Mouse (Mus musculus): Measurements from ENCODE around the gene Mrpl12. TPM values are rescaled to one million over a fixed set of nuclear protein-coding genes. Genes with fewer than 3 reads are reported as not detected.

The Mrpl12 gene
- polyA plus RNA-seq, 1 experiment from 2014 or later = 232 TPM

DNA sequence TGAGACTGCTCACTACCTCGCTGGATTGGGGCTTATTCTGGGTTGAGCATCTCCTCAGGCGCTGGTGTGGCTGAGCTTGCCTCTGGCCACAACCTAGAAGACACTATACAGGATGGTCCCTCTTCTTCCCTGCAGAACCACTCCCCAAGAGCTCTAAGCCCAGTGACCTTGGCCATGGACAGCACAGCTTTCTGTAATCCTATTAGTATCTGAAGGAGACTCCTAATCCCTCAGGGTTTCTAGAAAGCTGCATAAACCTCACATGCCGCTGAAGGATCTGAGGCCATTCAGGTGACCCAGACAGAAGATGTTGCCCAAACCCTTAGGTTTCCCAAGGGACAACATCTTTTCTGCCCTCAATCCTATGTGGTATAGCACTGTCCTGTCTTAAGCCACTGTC is 32.2 kb upstream of the Mrpl12 start:
- Histone ChIP-seq H3K9me3 (replicated peaks; ENCODE audit: control insufficient read depth, low read length) (no peaks in the 10 kb centered on the region), H3K27ac (ENCODE audit: low read depth, low read length) (no peak overlapping the region), H3K27me3 (ENCODE audit: control insufficient read depth, insufficient read depth, low read length) (no peaks in the 10 kb centered on the region), H3K4me3 (ENCODE audit: low read depth, low read length) (no peak overlapping the region), H3K4me2 (no peak overlapping the region), H3K36me3 (ENCODE audit: control insufficient read depth, insufficient read depth, low read length) (no peaks in the 10 kb centered on the region), H3K9ac (ENCODE audit: low read depth, low read length) (0 out of 2 replicates have a peak overlapping the region, but pooled peaks have one; percentile 7), H3K4me1 (ENCODE audit: control insufficient read depth, insufficient read depth, low read length) (peaks cover 7% of the 10 kb centered on the region)
- no peak for ATAC-seq (replicated peaks; ENCODE audit: insufficient number of reproducible peaks, low FRiP score, low TSS enrichment)
- WGBS (ENCODE audit: insufficient replicate concordance) = 65% methylated on average over 3 of the region's 3 CpGs

DNA sequence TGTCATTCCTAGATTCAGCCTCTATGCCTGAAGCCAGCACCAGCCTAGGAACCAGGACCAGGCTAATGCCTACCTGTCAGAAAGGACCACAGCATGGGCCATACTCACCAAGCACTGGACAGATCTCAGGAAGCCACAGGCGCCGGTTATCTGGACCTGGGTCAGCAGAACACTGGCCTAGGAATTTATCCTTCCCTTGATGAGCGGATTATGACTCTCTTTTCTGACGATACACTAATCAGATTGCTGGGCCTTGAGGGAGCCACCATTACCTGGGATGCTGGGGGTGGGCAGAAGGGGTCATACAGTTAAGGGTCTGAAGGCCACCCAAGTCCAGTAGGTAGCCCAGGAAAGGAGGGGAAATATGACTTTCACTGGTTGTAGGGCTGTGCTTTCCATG is 31.1 kb upstream of the Mrpl12 start, which contains the start of gene Pde6g:
Gene Pde6g, minus strand, starts transcription at position 195 of the 400 bp plus-strand sequence.
- 73% methylated on average over 4 of the region's 4 CpGs for WGBS (ENCODE audit: insufficient replicate concordance)
- Histone ChIP-seq H3K27me3 (ENCODE audit: control insufficient read depth, insufficient read depth, low read length) (no peaks in the 10 kb centered on the region), H3K27ac (ENCODE audit: low read depth, low read length) (no peak within 1 kb of the TSS), H3K9ac (ENCODE audit: low read depth, low read length) (peak within 1 kb of the TSS; percentile 7; the same call in 1 of the 2 replicates), H3K9me3 (replicated peaks; ENCODE audit: control insufficient read depth, low read length) (no peaks in the 10 kb centered on the region), H3K36me3 (ENCODE audit: control insufficient read depth, insufficient read depth, low read length) (no peaks in the 10 kb centered on the region), H3K4me3 (ENCODE audit: low read depth, low read length) (no peak within 1 kb of the TSS), H3K4me2 (no peak within 1 kb of the TSS), H3K4me1 (ENCODE audit: control insufficient read depth, insufficient read depth, low read length) (peaks cover 7% of the 10 kb centered on the region)
- ATAC-seq (replicated peaks; ENCODE audit: insufficient number of reproducible peaks, low FRiP score, low TSS enrichment) = no peak

GRCm38 (mm10) chr11:120454965-120455364 is 29.4 kb upstream of the Mrpl12 start:
- H3K4me3 ChIP-seq (ENCODE audit: low read depth, low read length) = no peak overlapping the region
- H3K4me2 ChIP-seq = no peak overlapping the region
- 92% methylated on average over 4 of the region's 4 CpGs for WGBS (ENCODE audit: insufficient replicate concordance)
- H3K9me3 ChIP-seq (replicated peaks; ENCODE audit: control insufficient read depth, low read length) = no peaks in the 10 kb centered on the region
- no peaks in the 10 kb centered on the region for H3K27me3 ChIP-seq (ENCODE audit: control insufficient read depth, insufficient read depth, low read length)
- ATAC-seq (replicated peaks; ENCODE audit: insufficient number of reproducible peaks, low FRiP score, low TSS enrichment) = no peak
- H3K36me3 ChIP-seq (ENCODE audit: control insufficient read depth, insufficient read depth, low read length) = no peaks in the 10 kb centered on the region
- no peak overlapping the region for H3K9ac ChIP-seq (ENCODE audit: low read depth, low read length)
- peaks cover 13% of the 10 kb centered on the region for H3K4me1 ChIP-seq (ENCODE audit: control insufficient read depth, insufficient read depth, low read length)
- H3K27ac ChIP-seq (ENCODE audit: low read depth, low read length) = no peak overlapping the region

DNA sequence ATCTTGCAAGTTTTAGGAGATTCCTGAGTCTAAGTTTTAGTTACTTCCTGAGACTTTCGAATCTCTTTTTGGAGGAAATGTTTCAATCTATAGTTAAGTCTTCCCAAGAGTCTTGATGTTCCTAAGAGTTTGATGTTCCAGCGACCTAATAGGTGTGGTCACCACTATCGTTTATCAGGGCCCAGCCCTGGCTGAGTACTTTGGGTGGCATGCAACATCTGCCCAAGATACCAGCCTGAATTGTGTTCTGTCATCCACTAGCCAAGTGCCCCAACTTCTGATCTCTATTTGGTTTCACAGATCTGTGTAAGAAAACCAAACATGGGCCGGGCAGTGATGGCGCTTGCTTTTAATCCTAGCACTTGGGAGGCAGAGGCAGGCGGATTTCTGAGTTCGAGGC is 29.0 kb upstream of the Mrpl12 start:
- no peak overlapping the region for H3K27ac ChIP-seq (ENCODE audit: low read depth, low read length)
- ATAC-seq (replicated peaks; ENCODE audit: insufficient number of reproducible peaks, low FRiP score, low TSS enrichment) = no peak
- H3K4me1 ChIP-seq (ENCODE audit: control insufficient read depth, insufficient read depth, low read length) = peaks cover 13% of the 10 kb centered on the region
- H3K9ac ChIP-seq (ENCODE audit: low read depth, low read length) = no peak overlapping the region
- H3K27me3 ChIP-seq (ENCODE audit: control insufficient read depth, insufficient read depth, low read length) = no peaks in the 10 kb centered on the region
- H3K4me3 ChIP-seq (ENCODE audit: low read depth, low read length) = no peak overlapping the region
- H3K36me3 ChIP-seq (ENCODE audit: control insufficient read depth, insufficient read depth, low read length) = no peaks in the 10 kb centered on the region
- H3K9me3 ChIP-seq (replicated peaks; ENCODE audit: control insufficient read depth, low read length) = no peaks in the 10 kb centered on the region
- WGBS (ENCODE audit: insufficient replicate concordance) = 92% methylated on average over 7 of the region's 7 CpGs
- H3K4me2 ChIP-seq = no peak overlapping the region

DNA sequence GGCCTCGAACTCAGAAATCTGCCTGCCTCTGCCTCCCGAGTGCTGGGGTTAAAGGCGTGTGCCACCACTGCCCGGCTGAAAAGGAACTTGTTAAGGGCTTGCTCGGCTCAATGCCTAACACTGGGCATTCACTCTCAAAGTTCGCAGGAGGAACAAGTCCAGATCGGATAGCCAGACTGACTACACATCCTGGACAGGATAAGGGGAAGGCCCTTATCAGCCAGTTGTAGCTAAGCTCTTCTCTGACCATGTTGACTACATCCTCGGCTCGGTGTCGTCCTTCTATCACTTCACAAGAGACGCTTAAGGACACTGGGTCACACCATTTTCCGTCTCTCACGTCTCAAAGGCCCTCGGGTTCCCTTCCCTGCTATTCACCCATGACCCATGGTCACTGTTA is 27.0 kb upstream of the Mrpl12 start:
- Histone ChIP-seq H3K9ac (ENCODE audit: low read depth, low read length) (peak overlapping the region; percentile 92), H3K4me1 (ENCODE audit: control insufficient read depth, insufficient read depth, low read length) (peaks cover 13% of the 10 kb centered on the region), H3K27ac (ENCODE audit: low read depth, low read length) (peak overlapping the region; percentile 90), H3K4me3 (ENCODE audit: low read depth, low read length) (peak overlapping the region; percentile 72), H3K36me3 (ENCODE audit: control insufficient read depth, insufficient read depth, low read length) (peaks cover 12% of the 10 kb centered on the region; the same call in 1 of the 2 replicates), H3K9me3 (replicated peaks; ENCODE audit: control insufficient read depth, low read length) (no peaks in the 10 kb centered on the region), H3K4me2 (peak overlapping the region; percentile 93), H3K27me3 (ENCODE audit: control insufficient read depth, insufficient read depth, low read length) (no peaks in the 10 kb centered on the region)
- WGBS (ENCODE audit: insufficient replicate concordance) = 20% methylated on average over 14 of the region's 14 CpGs
- ATAC-seq (replicated peaks; ENCODE audit: insufficient number of reproducible peaks, low FRiP score, low TSS enrichment) = no peak

DNA sequence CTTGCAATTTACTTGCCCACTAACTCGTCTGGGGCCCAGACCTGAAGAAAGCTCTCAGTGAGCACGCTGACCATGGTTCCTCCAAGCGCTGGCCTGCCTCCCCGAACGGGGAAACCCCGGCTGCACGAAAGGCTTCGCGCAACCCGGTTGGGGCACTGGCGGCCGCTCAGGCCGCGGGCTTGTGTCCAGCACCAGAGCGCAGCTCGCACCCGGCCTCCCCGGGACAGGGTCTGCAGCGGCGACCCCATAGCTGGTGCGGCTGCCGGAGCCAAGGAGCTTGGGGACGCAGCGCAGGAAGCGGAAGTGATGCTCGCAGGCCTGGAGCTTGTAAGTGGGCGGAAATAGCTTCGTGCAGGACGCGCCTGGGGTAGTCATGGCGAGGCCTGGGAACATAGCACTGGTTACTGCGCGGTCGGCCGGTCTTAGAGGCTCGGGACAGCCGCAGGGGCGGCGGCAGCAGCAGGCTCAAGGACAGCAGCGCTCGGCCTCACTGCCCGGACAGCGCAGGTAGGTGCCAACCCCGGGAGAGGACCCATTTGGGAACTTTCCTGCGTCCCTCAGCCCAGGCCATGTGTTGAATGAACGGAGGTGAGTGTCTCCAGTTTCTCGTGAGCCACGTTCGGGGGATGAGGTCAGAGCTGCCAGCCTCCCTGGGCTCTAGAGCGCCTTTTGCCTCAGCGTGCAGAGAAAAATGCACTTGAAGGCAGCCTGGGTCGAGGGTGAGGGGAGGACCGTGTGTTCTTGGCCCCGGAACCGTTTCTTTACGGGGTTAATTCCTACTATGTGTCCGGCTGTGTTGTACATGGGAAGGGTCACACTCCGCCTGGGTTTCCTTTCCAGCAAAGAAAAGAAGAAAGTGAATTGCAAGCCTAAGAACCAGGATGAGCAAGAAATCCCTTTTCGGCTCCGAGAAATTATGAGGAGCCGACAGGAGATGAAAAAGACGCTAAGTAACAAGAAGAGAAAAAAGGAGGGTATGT is 26.4 kb upstream of the Mrpl12 start, which contains the start of the genes Oxld1 and Ccdc137:
Gene Oxld1, minus strand, starts transcription at position 297 of the 980 bp plus-strand sequence.
Gene Ccdc137, plus strand, starts transcription at position 344 of the 980 bp plus-strand sequence.
- Histone ChIP-seq H3K4me1 (ENCODE audit: control insufficient read depth, insufficient read depth, low read length) (peaks cover 13% of the 10 kb centered on the region), H3K9me3 (replicated peaks; ENCODE audit: control insufficient read depth, low read length) (no peaks in the 10 kb centered on the region), H3K27ac (ENCODE audit: low read depth, low read length) (peak within 1 kb of the TSS; percentile 90), H3K27me3 (ENCODE audit: control insufficient read depth, insufficient read depth, low read length) (no peaks in the 10 kb centered on the region), H3K9ac (ENCODE audit: low read depth, low read length) (peak within 1 kb of the TSS; percentile 92), H3K4me3 (ENCODE audit: low read depth, low read length) (peak within 1 kb of the TSS; percentile 72), H3K36me3 (ENCODE audit: control insufficient read depth, insufficient read depth, low read length) (peaks cover 15% of the 10 kb centered on the region), H3K4me2 (peak within 1 kb of the TSS; percentile 93)
- WGBS (ENCODE audit: insufficient replicate concordance) = 5% methylated on average over 62 of the region's 62 CpGs
- ATAC-seq (replicated peaks; ENCODE audit: insufficient number of reproducible peaks, low FRiP score, low TSS enrichment) = peak; percentile 82

DNA sequence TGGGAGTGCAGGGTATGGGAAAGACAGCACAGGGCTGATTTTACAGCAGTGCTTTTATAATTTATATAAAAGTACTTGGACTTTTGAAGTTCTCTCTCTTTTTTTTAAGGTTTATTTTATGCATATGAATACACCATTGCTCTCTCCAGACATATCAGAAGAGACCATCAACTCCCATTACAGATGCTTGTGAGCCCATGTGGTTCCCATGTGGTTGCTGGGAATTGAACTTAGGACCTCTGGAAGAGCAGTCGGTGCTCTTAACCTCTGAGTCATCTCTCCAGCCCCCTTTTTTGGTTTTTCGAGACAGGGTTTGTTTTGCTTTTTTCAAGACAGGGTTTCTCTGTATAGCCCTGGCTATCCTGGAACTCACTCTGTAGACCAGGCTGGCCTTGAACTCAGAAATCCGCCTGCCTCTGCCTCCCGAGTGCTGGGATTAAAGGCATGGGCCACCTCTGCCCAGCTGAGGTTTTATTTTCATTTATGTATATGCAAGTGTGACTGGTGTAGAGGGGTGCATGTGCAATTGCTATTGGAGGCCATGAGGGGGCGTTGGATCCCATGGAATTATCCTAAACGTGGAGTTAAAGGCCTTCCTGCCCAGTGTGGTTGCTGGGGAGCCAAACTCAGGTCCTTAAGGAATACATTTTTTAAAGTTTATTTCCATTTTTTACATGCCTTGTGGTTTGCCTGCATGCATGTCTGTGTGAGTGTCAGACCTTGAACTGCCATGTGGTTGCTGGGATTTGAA is 25.4 kb upstream of the Mrpl12 start:
- WGBS (ENCODE audit: insufficient replicate concordance) = 60% methylated on average over 6 of the region's 6 CpGs
- Histone ChIP-seq H3K36me3 (ENCODE audit: control insufficient read depth, insufficient read depth, low read length) (peaks cover 15% of the 10 kb centered on the region), H3K4me2 (peak overlapping the region; percentile 93), H3K27ac (ENCODE audit: low read depth, low read length) (no peak overlapping the region), H3K9me3 (replicated peaks; ENCODE audit: control insufficient read depth, low read length) (no peaks in the 10 kb centered on the region), H3K4me1 (ENCODE audit: control insufficient read depth, insufficient read depth, low read length) (peaks cover 13% of the 10 kb centered on the region), H3K27me3 (ENCODE audit: control insufficient read depth, insufficient read depth, low read length) (no peaks in the 10 kb centered on the region), H3K4me3 (ENCODE audit: low read depth, low read length) (peak overlapping the region; percentile 72), H3K9ac (ENCODE audit: low read depth, low read length) (peak overlapping the region; percentile 92)
- no peak for ATAC-seq (replicated peaks; ENCODE audit: insufficient number of reproducible peaks, low FRiP score, low TSS enrichment)

- H3K4me2 ChIP-seq = no peak overlapping the region
- no peak for ATAC-seq (replicated peaks; ENCODE audit: insufficient number of reproducible peaks, low FRiP score, low TSS enrichment)
- no peak overlapping the region for H3K4me3 ChIP-seq (ENCODE audit: low read depth, low read length)
- no peaks in the 10 kb centered on the region for H3K9me3 ChIP-seq (replicated peaks; ENCODE audit: control insufficient read depth, low read length)
- whole genome bisulfite sequencing (ENCODE audit: insufficient replicate concordance) = 84% methylated on average over 2 of the region's 2 CpGs
- no peak overlapping the region for H3K27ac ChIP-seq (ENCODE audit: low read depth, low read length)
- H3K36me3 ChIP-seq (ENCODE audit: control insufficient read depth, insufficient read depth, low read length) = peaks cover 15% of the 10 kb centered on the region
- no peaks in the 10 kb centered on the region for H3K27me3 ChIP-seq (ENCODE audit: control insufficient read depth, insufficient read depth, low read length)
- peaks cover 24% of the 10 kb centered on the region for H3K4me1 ChIP-seq (ENCODE audit: control insufficient read depth, insufficient read depth, low read length)
- H3K9ac ChIP-seq (ENCODE audit: low read depth, low read length) = no peak overlapping the region
Observed at GRCm38 (mm10) chr11:120463536-120463935, 20.9 kb upstream of the Mrpl12 start.

All from heart, embryonic 11.5 days (tissue).